Mouse (Mus musculus) A20 (cell line): ENCODE measurements around the gene Dbp.

ENCODE experiments used
- DNase-seq: peaks from one replicate; pipeline ENCODE4 v3.0.0-alpha.2; 2011; ENCODE audit warnings: low read depth, low spot score

The Dbp gene

DNA sequence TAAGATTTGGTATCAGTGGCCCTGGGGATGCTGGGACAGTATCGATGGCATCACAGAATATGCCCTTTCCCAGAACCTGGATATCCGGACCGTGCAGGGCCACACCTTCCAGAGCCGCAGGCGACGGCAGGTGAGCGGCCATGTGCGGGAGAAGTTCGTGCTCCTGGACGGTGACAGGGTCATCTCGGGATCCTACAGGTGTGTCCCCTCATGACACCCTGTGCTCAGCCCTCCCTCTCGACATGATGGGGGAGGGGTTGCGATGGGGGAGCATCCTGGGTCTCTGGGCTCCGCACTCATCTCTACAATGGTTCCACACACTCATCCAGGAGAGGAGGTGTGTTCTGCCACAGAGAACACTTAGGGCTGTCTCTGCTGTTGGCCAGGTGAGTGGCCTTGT is 18.9 kb downstream of the Dbp start:
- DNase-seq, result no peak

DNA sequence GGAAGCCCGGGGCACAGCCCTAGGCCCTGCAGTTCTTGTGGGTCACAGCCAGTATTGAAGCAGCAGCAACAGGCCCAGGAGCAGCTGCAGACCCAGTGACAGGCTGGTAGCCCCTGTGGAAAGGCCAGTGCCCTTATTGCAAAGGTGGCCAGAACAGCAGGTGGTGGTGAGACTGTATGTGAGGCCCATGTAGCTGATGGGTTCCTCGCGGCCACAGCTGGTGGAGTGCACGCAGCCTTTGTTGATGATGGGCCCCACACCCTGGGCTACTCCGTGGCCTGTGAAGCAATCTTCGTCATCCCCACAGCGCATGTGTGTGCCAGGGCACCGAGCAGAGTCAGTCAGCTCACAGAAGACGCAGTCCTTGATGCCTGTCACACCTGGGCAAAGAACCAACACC is 20.3 kb downstream of the Dbp start:
- no peak for DNase-seq

DNA sequence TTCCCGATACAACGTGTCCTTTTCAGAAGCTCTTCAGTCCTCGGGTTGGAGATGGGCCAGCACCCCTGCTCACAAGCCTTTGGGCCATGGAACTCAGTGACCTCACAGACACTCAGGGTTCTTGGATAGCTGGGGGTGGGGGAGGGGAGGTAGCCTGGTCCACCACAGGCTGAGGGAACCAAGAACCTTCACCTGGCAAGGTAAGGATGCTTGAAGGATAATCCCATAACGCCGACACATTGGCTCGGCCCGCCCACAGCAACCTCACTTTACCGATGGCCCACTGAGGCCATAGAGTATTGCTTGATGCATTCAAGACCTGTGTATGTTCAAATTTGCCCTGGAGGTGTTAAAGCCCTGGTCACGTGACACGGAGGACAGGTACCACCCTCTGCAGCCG is 20.8 kb downstream of the Dbp start, which contains the start of gene Spaca4:
Gene Spaca4, minus strand, starts transcription at position 101 of the 400 bp plus-strand sequence.
- no peak for DNase-seq

DNA sequence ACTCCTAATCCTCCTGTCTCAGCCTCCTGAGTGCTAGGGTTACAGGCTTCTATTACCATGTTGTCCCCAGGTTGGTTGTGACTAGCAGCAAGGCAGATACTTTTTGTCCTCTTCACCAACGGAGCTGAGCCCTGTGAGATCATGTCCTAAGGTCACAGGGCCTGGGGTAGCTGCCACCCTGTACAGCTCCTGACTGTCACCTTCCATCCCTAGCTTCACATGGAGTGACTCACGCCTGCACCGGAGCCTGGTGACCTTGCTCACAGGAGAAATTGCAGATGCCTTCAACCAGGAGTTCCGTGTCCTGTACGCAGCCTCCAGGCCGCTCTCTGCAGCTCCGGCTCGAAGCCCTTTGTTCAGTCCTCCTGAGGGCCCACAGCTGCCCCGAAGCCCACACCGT is 21.5 kb downstream of the Dbp start:
- no peak for DNase-seq

DNA sequence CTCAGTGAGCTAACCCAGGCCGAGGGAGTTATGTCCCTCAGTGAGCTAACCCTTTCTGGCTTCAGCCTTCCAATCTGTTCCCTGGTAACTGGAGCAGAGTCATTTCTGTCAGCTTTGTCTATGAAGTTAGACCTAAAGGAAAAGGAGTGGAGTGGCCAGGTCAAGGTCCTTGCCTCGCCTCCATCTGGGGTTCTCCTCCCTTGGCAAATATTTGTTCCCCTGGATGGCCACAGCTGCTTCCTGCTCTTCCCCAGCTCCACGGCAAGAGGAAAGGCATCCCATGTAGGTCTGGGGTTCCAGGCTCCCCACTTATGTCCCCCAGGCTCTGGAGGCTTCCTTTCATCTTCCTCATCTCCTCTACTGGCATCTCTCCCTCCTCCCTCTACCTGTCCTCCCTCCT is 22.7 kb downstream of the Dbp start:
- DNase-seq, result no peak

DNA sequence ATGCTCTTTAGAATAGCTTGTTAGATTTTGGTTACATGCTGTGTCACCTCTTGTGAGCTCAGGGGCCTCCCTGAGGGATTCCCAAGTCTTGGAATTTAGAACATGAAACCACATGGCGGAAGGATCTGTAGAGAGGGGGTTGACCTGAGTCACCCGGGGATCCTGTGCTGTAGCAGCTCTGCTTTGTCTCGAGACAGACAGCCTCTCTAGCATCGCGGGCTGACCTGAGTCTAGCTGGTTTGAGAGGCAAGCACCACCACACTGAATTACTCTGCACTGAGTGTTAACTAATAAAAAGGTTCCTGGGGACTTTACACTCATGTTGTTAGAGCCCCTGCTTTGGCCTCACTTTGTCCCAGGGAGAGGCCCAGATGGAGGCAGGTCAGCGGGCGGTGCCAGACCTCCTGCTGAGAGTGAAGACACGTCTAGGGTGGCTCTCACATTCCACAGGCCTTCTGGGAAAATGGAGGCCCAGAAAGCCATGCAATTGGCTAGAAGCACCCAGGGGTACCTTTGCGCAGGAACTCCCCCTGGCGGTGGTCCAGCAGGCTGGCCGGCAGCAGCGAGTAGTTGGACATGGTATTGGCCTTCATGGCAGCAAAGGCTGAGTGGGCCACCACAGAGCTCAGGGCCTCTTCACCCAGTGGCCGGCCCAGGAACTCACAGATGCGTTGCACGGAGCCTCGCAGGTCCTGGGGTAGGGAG is 26.0 kb downstream of the Dbp start:
- DNase-seq, result peak; percentile 76

DNA sequence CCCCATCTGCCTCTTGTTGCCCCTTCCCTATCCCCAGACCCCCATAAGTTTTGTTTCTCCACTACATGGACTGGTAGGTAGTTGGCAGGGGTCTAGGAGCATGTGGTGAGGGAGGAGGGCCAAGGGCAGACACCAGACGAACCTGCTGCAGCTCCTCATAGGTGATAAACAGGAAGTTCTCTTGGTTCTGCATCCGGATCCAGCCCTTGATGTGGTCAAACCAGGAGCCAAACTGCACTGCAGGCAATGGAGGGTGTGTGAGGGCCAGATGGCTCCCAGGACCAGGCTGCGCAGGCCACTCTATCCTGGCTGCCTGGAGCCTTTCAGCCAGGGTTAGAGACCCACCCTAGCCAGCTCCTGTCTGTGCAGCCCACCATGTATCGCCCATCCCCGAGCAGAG is 28.6 kb downstream of the Dbp start:
- DNase-seq, result no peak

DNA sequence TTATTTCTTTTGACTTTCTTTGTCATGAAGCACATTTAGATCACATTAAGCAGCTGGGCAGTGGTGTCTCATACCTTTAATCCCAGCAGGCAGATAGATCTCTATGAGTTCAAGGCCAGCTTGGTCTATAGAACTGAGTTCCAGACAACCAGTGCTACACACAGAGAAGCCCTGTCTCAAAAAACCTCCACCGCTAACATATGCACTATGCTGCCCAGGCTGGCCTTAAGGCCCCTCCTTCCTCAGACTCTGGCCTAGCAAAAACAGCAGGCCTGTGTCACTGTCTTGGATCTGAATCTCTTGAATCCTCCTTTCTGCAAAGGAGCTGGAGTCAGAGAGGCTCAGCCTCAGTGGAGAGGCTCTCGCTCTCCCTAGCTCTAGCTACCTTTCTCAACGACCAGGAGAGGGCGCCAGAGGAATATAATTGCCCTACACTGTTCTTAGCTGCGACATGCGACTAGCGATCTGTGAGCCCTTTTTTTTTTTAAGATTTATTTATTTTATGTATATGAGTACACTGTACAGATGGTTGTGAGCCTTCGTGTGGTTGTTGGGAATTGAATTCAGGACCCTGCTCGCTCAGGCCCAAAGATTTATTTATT is 34.4 kb downstream of the Dbp start:
- DNase-seq, result peak; percentile 86

DNA sequence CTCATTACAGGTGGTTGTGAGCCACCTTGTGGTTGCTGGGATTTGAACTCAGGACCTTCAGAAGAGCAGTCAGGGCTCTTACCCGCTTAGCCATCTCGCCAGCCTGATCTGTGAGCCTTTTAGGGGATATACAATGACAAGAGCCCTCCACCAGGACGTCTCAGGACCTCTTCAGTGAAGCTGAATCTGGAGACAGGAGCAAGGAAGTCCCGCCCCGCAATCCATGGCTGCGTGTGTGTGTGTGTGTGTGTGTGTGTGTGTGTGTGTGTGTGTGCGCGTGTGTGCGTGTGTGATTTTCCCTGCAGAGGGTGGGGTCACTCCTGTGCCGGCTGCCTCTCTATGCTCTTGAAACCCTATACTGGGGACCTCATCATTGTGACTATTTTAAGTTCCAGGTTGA is 34.9 kb downstream of the Dbp start:
- no peak for DNase-seq

DNA sequence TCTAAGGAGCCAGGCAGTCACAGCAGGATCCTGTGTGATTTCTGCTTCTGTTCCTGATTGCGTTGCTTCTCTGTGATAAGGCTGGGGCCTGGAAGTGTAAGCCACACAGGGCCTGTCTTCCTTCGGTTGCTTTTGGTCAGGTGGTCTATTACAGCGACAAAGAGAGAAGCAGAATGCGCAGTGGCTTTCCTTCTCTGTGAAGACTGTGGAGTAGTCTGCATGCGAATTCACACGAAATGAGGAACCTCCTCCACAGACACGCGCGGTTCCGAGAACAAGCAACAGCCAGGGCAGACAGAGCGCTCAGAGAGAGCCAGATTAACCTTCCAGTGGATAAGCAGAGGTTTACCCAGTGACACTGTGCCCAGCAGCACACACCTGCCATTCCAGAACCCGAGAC is 36.4 kb downstream of the Dbp start:
- no peak for DNase-seq

DNA sequence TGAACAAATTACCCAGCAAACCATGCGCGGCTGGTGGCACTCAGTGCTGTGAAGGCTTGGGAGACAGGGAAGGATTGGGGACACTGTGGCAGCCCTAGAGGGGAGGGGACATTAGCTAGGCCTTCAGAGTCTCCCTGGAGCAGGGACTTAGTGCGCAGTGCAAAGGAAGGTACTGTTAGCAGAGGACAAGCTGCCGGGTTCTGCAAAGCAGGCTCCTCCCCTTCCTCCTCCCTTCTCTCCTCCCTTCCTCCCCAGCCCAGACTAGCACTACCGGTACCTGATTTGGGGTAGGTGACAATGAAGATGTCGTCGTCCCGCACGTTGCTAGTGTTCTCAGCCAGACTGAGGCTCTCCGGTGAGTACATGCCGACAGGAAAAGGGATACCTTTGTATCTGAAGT is 36.9 kb downstream of the Dbp start:
- no peak for DNase-seq

DNA sequence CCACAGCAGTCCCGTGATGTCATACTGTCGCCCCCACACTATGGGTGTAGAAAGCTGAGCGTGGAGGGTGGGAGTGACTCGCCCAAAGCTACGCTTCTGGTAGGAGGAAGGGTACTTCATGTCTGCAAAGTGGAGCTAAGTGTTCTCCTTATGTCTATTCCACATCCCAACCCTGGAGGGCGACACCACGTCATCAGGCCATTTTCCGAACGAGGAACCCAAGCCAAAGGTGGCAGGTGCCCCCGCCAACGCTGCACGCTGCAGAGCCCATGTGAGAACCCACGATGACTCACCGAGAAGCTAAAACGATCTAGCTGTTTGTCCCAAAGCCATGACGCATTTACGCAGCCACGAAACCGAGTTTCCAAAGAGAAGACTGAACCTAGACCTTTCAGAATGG is 37.5 kb downstream of the Dbp start:
- DNase-seq, result no peak

DNA sequence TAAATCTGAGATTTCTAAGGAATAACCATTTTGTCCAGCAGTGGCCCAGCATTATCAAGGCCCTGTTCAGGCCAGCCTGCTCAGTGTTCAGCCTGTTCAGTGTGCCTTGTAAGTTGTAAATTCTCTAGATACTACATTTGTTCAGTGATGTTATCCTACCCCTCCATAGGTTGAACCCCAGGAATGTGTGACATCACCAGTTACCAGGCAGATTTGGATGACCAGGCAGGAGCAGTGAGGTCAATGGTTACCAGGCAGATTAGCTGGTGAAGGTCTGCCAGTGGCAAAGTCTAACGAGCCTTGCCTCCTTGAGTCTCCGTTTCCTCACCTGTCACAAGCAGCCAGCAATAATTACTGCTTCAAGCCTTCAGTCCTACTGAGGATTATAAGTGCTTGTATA is 39.5 kb downstream of the Dbp start:
- peak; percentile 46 for DNase-seq

DNA sequence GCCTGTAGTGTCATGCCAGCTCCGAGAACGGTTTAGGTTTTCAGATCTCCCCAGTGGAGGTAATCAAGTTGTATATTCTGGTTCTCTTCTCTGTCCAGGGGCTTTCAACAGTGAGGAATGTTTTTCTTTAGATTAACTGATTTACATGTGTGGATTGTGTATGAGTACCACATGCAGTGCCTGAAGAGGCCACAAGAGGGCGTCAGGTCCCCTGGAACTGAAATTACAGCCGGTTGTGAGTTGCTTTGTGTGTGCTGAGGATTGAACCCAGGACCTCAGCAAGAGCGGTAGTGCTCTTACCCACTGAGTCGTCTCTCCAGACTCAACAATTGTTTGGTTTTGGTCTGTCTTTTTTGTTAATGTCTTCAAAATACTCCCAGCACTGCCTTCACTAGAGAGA is 41.6 kb downstream of the Dbp start:
- DNase-seq, result peak; percentile 36

DNA sequence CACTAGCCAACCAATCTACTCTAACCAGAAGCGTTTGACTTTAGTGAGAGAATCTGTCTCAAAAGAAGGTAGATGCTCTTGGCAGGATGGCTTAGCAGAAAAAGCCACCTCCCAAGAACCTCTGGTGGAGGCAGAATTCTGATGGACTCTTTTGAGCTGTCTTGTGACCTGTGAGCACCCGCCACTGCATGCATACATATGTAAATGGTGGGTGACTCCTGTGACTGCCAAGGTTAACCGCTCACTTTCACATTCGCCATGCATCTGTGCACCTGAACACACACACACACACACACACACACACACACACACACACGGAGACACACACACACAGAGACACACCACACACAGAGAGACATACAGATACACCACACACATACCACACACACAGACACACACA is 42.6 kb downstream of the Dbp start:
- no peak for DNase-seq

DNA sequence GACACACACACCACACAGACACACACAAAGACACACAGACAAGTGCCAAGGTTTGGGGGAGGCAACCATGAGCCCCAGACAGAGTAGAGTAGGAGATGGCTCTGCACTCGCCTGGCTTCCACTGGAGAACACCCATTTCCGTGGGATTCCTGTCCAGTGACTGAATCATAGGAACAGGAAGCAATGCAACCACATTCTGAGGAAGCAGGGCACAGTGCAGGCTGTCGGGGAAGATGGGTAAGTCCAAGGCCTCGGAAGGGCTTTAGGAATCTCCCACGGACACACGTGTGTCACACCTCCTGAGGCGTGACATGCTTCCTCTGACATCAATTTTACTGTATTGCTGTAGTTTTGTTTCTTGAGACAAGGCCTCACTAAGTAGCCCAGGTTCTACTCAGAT is 43.2 kb downstream of the Dbp start:
- DNase-seq, result no peak

DNA sequence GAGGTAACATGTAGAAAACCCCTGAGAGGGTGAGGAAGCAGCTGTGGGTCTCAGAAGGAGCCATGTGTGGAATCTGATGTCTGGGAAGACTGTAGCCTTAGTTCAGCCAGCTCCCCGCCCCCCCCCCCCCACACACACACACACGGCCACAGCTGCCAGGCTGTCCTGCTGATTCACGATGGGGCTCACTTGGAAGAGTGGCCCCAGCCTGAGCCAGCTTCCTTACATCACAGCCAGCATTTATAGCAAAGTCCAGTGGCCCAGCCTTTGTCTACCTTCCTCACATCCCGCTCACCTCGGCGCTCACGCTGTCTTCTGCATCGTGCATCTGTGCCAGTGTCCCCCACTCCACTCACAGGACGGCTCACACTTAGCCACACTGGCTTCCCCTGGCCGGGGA is 44.5 kb downstream of the Dbp start:
- DNase-seq, result no peak

DNA sequence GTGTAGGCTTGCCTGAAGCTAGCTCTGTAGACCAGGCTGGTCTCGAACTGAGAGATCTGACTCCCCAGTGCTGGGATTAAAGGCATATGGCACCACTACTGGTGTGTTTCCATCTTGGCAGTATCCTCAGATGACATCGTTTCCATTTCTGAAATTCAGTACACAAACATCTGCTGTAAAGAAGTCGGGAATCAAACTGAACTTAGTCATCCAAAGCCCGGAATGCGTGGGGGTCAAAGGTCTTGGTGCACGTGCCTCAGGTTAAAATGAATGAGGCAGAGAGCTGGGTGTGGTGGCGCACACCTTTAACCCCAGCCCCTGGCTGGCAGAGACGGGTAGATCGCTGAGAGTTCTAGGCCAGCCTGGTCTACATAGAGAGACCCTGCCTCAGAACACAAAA is 45.3 kb downstream of the Dbp start:
- no peak for DNase-seq

DNA sequence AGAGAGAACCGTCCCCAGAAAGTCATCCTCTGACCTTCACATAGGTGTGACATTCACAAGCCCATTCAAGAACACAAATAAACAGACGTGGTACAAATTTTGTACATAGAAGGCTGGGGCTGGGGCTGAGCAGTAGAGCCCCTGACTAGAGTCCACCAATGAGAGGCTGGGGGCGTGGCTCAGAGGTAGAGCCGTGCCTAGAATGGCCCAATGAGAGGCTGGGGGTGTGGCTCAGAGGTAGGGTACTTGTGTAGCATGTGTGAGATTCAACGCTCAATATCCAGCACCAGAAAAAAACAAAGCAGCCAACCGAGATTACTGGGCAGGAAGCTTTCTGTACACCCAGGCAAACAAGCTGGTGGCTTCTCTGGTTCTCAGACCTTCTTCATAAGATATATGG is 50.8 kb downstream of the Dbp start:
- peak; percentile 26 for DNase-seq

DNA sequence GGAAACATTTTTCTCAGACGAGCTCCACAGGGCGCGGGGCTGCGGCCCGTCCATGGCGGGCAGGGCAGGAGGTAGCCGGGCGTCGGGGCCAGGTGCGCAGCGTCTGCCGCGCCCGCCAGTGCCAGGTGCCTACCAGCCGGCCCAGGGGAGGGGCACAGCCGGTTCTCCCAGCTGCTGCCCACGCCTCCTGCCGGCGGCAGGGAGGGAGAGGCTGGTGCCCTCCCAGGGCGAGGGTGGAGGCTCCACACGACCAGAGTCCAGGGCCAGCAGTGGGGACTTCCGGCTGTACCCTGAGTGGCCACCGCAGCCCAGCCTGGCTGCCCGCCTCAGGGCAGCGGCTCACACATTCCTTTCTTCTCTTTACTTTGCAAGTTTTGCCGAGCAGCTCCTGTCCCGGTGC is 54.5 kb downstream of the Dbp start:
- DNase-seq, result no peak
